Mouse (Mus musculus): ENCODE data around the gene Calr.
"Not testable (repeated sequence)": the region's sequence is repeated elsewhere in the genome, so short reads cannot be mapped to it uniquely, and the experiment has no call there.

Gene Calr

DNA sequence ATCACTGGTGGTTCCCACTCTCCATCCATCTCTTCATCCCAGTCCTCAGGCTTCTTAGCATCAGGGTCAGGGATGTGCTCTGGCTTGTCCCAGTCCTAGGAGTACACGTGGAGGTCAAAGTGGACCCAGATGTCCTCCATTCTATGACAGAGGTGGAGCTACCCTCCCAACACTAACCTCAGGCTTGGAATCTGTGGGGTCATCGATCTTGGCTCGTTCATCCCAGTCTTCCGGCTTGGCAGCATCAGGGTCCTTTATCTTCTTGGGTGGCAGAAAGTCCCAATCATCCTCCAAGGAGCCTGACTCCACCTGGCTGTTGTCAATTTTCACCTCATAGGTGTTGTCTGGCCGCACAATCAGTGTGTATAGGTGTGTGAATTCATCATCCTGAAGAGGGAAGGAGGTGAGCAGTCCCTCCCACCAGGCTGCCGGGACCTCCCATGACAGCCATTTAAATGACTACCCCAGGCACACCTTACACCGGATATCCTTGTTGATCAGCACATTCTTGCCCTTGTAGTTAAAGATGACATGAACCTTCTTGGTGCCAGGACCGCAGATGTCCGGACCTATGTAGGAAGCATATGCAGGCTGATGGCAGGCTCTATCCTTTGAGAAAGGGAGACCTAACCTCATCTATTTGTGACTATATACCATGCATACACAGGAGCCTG lies 2.2 kb downstream of the Calr start:
- no peak for DNase-seq

DNA sequence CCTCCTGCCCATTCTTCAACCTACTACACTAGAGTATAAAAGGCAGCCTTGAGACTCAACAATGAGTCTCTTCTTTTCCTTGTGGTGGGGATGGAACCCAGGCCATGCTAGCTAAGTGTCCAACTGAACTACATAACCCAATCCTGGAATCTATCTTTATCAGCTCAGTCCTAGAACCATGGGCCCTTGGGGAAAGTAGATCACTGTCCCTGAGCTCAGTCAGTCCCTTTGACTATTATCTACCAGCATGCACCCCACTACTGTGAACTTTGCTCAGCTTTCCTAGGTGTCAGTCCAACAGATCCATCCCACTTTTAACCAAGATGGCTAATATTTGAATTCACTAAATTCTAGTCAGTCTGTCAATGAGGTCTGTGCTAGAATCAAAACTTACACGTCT lies 5.2 kb downstream of the Calr start:
- no peak for DNase-seq

DNA sequence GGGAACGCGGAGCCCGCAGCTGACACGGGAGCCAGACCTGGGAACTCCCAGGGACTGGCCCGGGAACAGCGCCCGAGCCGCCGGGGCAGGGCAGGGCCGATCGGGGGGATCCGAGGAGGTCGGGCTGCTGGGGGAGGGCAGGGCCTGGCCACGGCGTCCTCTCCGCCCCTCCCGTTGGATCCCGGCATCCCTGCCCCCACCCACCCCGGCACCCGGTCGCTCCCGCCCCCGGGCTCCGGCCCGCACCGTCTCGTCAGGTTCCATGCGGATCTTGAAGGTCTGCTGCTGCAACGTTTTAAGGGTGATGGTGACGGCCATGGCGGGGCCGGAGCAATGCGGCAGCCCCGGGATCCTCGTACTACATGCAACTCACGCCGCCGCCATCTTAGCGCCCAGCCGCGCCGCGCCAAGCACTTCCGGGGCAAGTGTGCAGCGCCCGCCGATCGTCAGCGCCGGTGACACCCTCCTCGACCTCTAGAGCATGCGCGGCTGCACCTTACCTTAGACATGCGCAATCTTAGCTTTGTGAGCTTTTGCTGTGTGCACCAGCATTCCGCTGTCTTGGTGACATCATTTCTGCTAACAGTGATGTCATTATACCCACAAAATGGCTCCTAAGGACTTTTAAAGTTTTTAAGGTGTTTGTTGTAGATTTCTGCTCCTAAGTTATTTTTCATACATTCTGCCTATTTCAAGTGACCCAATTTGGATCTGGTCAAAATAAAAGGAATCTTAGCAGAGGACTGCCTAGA lies 6.3 kb downstream of the Calr start, which contains the start of gene Rad23a:
Gene Rad23a (minus strand): TSS at position 418 of the 752 bp plus-strand sequence.
- peak; percentile 83 to 86 for DNase-seq

DNA sequence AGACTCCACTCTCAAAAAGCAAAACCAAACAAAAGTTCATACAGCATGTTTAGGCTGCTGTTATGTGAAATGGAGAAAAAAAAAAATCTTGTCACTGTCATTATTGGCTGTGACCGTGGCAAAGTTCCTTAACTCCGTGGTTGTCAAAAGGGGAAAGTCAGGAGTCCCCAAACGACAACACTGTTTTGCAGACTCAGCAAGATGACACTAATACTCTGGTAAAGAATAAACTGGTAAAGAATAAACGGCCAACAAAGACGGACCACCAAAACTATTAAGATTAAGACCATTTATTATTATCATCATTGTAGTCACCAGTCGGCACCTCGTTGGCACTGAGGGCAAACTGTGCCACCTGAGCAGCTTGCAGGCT lies 6.9 kb downstream of the Calr start:
- DNase-seq, result no peak

DNA sequence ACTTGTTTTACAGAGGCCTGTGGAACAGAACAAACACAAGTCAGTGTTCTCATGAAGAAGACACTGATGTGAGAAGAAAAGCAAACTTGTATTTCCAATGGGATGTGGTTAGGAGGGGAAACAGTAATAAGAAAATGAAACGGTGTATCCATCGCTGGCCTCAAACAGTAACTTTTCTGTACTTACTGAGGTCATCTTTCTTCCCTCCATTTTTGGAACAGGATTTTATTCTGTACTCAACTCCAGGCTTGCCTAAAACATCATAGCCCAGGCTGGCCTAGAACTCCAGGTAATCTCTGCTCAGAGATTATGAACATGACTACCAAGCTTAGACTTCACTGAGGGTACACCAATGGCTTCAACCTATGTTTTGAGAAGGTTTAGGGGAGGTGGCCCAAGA lies 7.3 kb downstream of the Calr start:
- DNase-seq, result no peak

DNA sequence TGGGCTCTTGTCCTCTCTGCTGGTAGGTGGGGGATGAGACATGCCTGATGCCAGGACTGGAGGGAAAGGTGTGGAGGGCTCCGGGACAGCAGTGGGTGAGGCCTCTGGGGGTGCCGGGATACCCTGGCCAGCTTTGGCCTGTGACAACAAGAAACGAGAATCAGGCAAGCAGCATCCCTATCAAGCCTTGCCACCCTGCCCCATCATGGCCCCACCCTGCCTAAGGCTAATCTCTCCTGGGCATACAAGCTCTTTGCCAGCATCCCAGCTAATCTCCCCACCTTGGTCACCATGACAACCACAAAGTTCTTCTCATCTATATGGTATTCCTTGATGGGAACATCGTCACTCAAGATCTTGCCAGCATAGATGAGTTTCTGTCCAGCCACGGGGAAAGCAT lies 8.2 kb downstream of the Calr start:
- no peak for DNase-seq

DNA sequence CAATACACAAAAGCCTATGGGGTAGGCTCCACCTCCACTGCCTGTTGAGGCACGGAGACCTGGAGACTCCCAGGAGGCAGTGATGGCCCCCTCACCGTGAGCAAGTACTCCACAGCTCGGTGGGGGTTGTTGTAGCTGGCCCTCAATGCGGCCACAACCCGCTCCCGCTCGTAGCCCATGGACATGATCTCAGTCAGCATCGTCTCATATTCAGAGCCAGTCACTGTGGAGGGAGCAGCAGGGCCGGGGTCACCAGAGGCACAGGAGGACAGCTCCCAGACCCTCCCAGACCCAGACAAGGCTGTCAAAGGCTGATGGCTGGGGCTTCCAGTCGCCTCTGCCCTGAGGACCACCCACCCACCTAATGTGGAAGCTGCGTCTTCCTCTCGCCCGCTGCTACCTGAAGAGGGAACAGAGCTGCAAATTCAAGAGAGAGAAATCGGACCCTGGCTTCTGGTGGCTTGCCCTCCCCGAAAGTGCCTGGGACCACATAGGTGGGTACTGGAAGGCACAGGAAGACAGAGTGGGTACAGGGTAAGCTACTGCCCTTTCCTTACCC lies 8.7 kb downstream of the Calr start:
- DNase-seq, result no peak

DNA sequence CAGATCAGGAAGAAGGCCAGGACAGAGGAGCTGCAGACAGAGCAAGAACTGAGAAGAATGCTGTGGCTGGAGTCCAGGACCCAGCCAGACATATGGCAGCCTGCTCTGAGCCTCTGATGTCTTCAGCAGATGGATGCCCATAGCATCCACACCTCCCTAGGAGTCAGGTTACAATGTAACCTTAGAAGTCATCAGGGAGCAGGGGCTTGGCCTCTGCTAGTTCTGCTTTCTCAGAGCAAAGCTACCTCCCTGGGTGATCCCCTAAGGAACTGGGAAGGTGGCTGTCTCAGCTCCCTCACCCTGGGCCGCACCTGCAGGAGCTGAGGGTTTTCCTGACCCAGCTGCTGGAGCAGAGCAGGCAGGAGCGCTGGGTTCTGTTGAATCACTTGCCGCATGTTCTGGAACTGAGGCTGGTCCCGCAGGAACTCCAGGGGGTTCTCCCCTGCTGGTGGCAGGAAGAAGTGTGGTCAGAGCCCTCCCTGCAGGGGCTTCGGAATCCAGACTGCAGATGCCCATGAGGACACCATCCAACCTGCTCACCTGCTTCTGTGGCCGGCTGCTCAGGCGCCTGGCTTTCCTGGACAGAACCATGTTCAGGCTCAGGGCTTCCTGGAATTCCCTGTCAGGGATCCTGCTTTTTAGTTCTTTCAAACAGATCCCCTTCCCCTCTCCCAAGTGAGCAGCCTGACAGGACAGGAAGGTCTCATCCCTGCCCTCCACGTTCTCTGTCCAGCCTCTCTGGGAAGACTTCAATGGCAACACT lies 9.4 kb downstream of the Calr start:
- DNase-seq, result no peak

DNA sequence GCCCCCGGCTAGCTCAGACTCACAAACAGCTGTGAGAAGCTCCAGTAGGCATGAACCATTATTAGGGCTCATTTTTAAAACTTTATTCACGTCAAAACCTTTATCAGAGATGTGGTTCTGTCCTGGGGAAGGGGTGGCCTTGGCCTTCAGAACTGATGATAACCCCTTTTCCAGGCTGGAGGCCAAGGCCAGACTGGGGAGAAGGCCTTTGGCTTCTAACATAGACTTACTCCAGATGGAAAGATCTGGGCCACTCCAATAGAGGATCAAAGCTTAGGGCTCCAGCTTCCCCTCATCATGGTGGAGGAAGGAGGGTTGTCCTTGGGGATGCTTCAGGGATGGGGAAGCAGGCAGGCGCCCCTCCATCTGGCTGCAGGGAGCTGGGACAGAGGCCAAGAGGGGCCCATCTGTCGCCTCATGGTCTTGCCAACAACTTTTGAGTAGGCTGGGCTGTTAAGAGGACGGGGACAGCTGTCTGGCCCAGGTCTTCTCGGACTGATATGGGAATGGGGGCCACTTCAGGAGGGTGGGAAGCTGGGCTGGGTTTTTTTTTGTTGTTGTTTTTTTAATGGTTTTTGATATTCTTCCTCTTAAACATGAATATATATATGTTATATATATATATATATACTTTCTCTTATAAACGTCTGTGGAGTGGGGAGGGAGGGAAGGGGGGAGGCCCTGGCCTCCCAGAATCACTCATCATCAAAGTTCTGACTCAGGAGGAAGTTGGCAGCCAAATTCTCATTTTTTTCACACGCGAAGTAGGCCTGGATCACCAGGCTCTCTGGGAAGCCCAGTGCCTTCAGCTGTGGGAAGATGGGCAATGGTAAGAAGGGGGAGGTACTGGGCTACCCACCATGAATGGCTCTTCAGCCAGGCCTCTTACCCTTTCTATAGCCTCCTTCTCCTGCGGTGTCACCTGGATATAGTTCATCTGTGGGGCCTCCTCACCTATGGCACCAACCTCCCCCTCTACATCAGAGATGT lies 11.6 kb downstream of the Calr start:
- no peak for DNase-seq

DNA sequence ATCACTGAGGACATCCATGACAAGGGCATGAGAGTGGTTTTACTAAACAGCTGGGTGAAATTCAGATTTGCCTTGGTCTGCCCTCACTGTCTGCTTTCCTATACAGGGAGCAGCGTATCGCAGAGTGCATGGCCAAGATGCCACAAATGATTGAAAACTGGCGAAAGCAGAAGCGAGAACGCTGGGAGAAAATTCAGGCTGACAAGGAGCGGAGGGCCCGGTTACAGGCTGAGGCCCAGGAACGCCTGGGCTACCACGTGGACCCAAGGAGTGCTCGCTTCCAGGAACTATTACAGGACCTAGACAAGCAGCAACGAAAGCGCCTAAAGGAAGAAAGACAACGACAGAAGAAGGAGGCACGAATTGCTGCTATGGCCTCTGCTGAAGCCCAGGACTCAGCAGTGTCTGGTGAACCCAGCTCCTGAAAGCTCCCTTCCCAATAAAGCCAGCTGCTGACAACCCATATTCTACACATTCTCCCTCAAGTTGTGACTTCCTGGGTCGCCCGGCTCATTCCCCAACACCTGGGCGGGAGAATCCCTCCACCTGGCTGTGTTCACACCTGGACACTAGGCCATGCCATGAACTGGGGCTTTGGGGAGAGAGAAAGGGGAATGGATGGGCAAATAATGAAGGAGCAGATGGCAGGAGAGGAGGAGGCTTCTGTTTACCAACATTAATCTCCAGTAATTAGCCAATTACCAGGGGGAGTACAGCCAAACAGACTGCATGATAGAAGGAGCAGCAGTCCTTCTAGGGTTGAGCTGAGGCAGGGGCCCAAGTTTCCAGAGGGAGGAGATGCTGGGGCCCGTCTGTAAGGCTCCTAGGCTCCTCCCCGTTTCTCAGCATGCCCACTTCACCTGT lies 12.5 kb downstream of the Calr start:
- no peak for DNase-seq

DNA sequence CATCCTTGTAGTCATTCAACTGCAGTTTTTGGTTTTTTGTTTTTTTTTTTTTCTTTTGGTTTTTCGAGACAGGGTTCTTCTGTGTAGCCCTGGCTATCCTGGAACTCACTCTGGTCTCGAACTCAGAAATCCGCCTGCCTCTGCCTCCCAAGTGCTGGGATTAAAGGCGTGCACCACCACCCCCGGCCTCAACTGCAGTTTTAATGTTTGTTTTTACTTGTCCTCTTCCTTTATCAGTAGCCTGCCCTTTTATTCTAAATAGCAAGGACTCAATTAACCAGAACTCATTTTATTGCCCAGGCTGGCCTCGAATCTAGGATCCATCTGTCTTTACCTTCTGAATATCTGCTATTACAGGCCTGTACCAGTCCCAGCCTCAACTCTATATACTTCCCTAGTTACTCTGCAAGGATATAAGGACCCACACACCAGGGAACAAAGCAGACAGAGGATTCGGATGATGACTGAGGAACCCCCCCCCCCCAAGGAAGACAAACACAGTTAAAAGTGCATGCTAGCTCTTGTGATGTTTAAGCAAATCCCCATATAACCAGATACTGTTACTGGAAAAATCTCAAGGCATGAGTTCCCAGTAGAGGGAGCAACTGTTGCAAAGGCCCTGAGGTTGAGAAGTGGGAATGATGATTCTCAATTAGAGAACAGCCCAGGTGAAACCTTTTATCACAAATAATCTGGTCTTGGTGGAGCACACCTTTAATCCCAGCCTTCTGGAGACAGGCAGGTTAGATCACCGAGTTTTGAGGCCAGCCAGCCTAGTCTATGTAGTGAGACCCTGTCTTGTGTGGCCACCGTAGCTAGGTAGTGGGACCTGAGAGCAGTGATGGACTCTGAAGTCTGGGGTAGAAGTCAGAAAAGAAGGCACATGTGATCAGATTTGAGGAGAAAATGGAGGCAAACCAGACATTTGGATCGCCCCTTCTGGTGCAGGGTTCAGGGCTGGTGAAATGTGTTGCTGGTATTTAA lies 13.7 kb downstream of the Calr start:
- DNase-seq, result no peak

DNA sequence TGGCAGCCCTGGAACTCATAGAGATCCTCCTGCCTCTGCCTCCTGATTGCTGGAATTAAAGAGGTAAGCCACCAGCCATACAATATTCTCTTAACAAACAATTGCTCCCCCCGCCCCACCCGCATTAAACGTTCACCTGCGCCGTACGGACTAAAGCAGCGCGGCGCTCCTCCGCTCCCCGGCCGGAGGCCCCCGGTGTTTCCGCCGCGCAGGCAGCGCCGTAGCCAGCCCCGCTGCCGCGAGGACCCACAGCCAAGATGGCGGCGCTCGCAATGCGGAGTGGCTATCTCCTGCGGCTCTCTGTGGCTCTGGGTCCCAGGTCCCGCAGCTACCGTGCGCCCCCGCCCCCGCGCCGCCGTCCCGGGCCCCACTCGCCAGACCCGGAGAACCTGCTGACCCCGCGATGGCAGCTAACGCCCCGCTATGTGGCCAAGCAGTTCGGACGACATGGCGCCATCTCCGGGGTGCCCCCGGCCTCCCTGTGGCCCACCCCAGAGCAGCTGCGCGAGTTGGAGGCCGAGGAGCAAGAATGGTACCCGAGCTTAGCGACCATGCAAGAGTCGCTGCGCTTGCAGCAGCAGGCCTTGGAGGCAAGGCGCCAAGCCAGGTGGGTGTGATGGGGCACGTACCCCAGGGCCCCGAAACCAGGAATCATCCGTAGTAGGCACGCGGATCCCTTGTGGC lies 14.6 kb downstream of the Calr start:
- DNase-seq, result peak; percentile 66 to 69

DNA sequence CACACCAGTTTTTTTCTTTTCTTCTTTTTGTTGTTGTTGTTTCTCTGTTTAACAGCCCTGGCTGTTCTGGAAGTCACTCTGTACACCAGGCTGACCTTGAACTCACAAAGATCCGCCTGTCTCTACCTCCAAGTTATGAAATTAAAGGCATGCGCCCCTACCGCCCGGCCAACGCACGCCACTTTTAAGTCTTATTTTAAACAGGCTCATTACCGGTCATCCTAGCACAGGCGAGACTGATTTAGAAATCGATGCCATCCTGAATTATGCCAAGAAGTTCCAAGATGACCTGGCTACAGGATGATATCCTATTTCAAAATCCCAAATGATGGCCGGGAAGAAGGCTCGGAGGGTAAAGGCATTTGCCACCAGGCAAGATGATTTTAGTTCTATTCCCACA lies 15.2 kb downstream of the Calr start, which contains the start of gene Gadd45gip1:
Gene Gadd45gip1 (plus strand): TSS at position 33 of the 400 bp plus-strand sequence.
- DNase-seq, result peak; percentile 20 to 34

DNA sequence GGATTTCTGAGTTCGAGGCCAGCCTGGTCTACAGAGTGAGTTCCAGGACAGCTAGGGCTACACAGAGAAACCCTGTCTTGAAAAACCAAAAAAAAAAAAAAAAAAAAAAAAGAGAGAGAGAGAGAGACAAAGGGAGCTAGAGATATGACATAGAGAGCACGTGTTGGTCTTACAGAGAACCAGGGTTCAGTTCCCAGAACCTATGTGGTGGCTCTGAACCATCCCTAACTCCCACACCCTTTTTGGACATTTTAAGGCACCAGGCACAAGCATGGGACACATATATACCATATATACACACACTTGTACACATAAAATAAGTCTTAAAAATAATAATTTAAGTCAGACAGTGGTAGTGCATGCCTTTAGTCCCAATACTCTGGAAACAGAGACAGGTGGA lies 20.2 kb downstream of the Calr start:
- not testable (repeated sequence) for DNase-seq

DNA sequence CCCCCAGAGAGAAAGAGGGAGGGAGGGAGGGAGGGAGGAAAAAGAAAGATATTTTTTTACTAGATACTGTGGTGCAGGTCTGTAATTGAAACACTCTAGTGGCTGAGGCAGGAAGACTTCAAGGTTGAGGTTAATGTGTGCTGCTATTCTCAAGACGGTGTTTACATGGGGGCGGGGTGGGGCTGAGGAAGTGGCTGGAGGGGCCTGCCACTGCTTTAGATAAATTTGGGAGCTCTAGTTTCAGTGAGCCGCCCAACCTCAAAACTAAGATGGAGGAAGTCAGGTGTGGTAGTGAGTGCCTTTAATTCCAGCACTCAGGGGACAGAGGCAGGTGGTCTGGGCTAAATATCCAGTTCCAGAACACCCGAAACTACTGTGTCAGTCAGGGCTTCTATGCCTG lies 21.1 kb downstream of the Calr start:
- peak; percentile 17 to 44 for DNase-seq

DNA sequence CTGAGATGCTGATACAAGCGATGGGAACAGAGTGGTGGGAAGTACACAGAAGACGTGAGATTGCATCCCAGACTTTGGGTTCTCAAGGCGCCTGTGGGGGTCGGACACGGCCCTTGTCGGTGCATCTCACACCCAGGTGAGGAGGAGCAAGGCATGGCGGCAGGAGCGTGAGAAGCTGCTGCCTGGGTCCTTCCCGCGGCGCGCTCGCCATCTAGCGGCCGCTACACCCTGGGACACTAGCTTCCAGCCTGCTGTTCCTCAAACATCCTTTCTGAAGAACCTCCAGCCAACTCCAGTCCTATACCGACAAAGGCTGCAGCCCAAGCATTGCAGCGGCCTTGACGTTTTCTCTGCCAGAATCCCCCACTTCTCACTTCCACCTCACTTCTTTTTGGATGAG lies 23.1 kb downstream of the Calr start:
- peak; percentile 22 to 37 for DNase-seq

DNA sequence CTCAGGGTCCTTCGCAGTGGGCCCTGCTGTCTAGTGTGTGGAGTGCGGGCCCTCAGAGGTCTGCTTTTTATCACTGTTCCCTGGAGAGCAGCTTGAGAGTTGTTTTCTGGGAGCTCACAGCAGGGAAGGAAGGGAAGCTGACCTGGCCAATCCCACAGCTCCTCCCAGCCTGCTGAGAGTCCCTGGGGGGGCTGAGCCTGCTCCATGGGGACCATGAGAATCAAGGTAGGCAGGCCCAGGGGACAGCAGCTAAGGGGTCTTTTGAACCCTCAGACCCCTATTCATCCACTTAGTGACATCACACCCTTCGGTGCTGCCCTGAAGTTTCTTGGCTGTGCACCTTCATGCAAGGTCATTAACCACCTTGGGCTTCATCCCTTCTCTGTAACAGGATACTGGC lies 24.0 kb downstream of the Calr start, which contains the start of gene Dand5:
Gene Dand5 (minus strand): TSS at position 101 of the 400 bp plus-strand sequence.
- DNase-seq, result no peak

DNA sequence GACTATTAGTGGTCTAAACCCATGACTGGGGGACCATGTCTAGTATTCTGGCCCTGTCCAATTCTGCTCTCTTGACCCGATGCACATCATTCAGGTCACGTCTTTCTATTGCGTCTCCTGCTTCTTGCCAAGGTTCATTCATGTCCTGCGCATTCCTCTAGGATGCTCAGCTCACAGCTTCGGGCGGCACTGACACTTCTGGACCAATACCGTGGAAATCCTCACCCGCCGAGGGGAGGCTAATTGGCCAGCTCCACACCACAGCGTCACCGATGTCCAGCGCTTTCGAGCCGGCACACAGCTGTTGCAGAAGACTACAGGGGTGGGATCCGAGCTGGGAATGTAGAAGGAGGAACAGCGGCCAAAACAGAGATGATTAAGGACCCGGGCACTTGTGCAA lies 30.6 kb downstream of the Calr start:
- no peak for DNase-seq

DNA sequence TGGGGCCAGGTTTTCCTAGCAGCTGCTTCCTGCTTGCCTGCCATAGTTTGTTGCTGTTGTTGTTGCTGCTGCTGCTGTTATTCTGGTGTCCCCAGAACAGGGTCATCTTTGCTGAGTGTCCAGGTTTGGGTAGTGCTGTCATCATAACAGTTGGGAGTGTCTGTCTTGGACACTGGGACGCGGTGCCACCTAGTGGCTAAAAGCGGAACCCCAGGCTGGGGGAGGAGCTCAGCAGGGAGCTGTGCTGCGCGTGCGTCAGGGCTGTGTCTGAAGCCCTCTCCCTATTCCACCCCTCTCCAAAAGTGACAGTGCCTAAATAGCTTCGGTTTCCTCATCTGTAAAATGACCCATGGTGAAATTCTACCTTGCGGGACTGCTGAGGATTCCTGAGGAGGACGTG lies 31.2 kb downstream of the Calr start:
- DNase-seq, result peak; percentile 75 to 78
